Mouse (Mus musculus) ES-Bruce4 (cell line): ENCODE measurements around the gene Cdhr4. TPM values are rescaled to one million over a fixed set of nuclear protein-coding genes. Genes with fewer than 3 reads are reported as not detected.
A peak's percentile ranks its signal among the peaks of the same experiment; 100 is the strongest.

Experiments used
- H3K27ac ChIP-seq: 2 replicates; pipeline ENCODE4 v1.5.1; 2012; ENCODE audit warnings: low read length, inconsistent platforms; ENCODE audit not compliant: insufficient read depth
- H3K27me3 ChIP-seq: 2 replicates; pipeline ENCODE4 v1.6.1; 2012; ENCODE audit warnings: mild to moderate bottlenecking, low read length, inconsistent platforms; ENCODE audit not compliant: control insufficient read depth, poor library complexity, insufficient read depth, severe bottlenecking
- H3K36me3 ChIP-seq: 2 replicates; pipeline ENCODE4 v1.6.1; 2012; ENCODE audit warnings: inconsistent platforms, mild to moderate bottlenecking, low read length, moderate library complexity; ENCODE audit not compliant: control insufficient read depth, poor library complexity, insufficient read depth, severe bottlenecking
- H3K4me1 ChIP-seq: one replicate; pipeline ENCODE4 v1.8.1; 2011; ENCODE audit warnings: low read length; ENCODE audit not compliant: control insufficient read depth, insufficient read depth
- H3K4me3 ChIP-seq: 2 replicates; pipeline ENCODE4 v1.5.1; 2011; ENCODE audit warnings: low read depth, mild to moderate bottlenecking, low read length
- H3K9ac ChIP-seq: 2 replicates; pipeline ENCODE4 v1.6.1; 2012; ENCODE audit warnings: low read depth, mild to moderate bottlenecking, inconsistent platforms; ENCODE audit not compliant: poor library complexity, severe bottlenecking
- H3K9me3 ChIP-seq: replicated peaks from 2 replicates; pipeline ENCODE4 v1.6.1; 2012; ENCODE audit warnings: mild to moderate bottlenecking, low read length, inconsistent platforms; ENCODE audit not compliant: control insufficient read depth, poor library complexity, insufficient read depth, severe bottlenecking
- CTCF ChIP-seq: IDR thresholded peaks from one replicate; pipeline ENCODE4 v1.8.1; 2011; ENCODE audit warnings: low read depth, low read length
- EP300 ChIP-seq: IDR thresholded peaks from 2 replicates; pipeline ENCODE4 v1.6.1; 2011; ENCODE audit warnings: low read depth, low read length; ENCODE audit not compliant: insufficient read depth
- POLR2A ChIP-seq: IDR thresholded peaks from one replicate; pipeline ENCODE4 v1.8.1; 2011; ENCODE audit warnings: low read length; ENCODE audit not compliant: insufficient read depth
- polyA plus RNA-seq: library from polyadenylated mRNA; stranded (reverse); fragments of >200 nt; gene quantifications from 2 replicates; pipeline ENCODE4 v1.2.4, GENCODE M21; 2011; ENCODE audit warnings: low read depth; ENCODE audit not compliant: missing spikeins, insufficient read depth, insufficient read length

Gene Cdhr4
- polyA plus RNA-seq, 1 experiment, result not detected

DNA sequence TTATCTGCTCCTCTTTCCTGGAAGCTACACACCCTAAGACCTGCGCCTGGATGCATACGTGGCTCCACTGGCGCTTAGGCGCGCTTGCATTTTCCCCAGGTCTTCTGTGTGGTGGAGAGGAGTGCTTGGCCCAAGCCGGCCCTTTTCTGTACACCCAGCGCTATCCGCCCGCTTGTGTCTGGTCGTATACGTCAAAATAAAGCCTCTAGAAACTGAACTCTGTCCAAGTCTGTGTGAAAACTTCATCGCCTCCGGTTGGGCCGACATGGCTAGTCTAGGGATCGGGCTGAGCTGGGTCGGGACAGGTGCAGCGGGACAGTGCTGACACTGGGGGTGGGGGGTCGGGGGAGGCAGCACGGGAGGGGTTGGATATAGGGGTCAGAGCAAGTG, 56.3 kb downstream of the Cdhr4 start:
- no peak for TF ChIP-seq EP300
- no peak for TF ChIP-seq CTCF
- no peak for TF ChIP-seq POLR2A
- Histone ChIP-seq H3K4me1 (no peaks in the 10 kb centered on the region), H3K4me3 (peak overlapping the region; percentile 76), H3K9ac (peak overlapping the region; percentile 47; the same call in 1 of the 2 replicates), H3K36me3 (peaks cover 5% of the 10 kb centered on the region; the same call in 1 of the 2 replicates), H3K27me3 (no peaks in the 10 kb centered on the region), H3K9me3 (no peaks in the 10 kb centered on the region), H3K27ac (no peak overlapping the region)

GRCm38 (mm10) chr9:108049016-108049455, 56.7 kb downstream of the Cdhr4 start, which contains the start of gene Gmppb:
Gmppb (plus strand) TSS chr9:108049242.
- Histone ChIP-seq H3K36me3 (peaks cover 5% of the 10 kb centered on the region; the same call in 1 of the 2 replicates), H3K27me3 (no peaks in the 10 kb centered on the region), H3K4me3 (peak within 1 kb of the TSS; percentile 94), H3K9ac (peak within 1 kb of the TSS; percentile 47), H3K4me1 (no peaks in the 10 kb centered on the region), H3K9me3 (no peaks in the 10 kb centered on the region), H3K27ac (no peak within 1 kb of the TSS)
- TF ChIP-seq CTCF (no peak), EP300 (no peak), POLR2A (peak; percentile 26)

Other genes with a start within 250 kb of the Cdhr4 start
- 143 and 146 TPM in 2 replicates for gene Rbm5, start 221.5 kb upstream of the Cdhr4 start, polyA plus RNA-seq
- 115 and 130 TPM in 2 replicates for gene Rbm6, start 119.3 kb upstream of the Cdhr4 start, polyA plus RNA-seq
- gene Mon1a, start 104.3 kb upstream of the Cdhr4 start, polyA plus RNA-seq, result 3.0 and 4.2 TPM in 2 replicates
- 0.16 and 0.61 TPM in 2 replicates for gene Mst1r, start 85.6 kb upstream of the Cdhr4 start, polyA plus RNA-seq
- gene Actl11, start 64.0 kb upstream of the Cdhr4 start, polyA plus RNA-seq, result not detected in 2 replicates
- 4.0 and 5.6 TPM in 2 replicates for gene Camkv, start 56.8 kb upstream of the Cdhr4 start, polyA plus RNA-seq
- 17.2 and 20.4 TPM in 2 replicates for gene Traip, start 42.4 kb upstream of the Cdhr4 start, polyA plus RNA-seq
- gene Uba7, start 17.0 kb upstream of the Cdhr4 start, polyA plus RNA-seq, result 0.52 and 2.1 TPM in 2 replicates
- gene Gm20661, start 9.4 kb upstream of the Cdhr4 start, polyA plus RNA-seq, result not detected in 2 replicates
- 1.4 and 2.6 TPM in 2 replicates for gene Inka1, start 6.6 kb upstream of the Cdhr4 start, polyA plus RNA-seq
- gene Gm20662, start 3.9 kb downstream of the Cdhr4 start, polyA plus RNA-seq, result not detected in 2 replicates
- gene Ip6k1, start 10.0 kb downstream of the Cdhr4 start, polyA plus RNA-seq, result 46.9 and 49.1 TPM in 2 replicates
- gene Gmppb, start 56.7 kb downstream of the Cdhr4 start, polyA plus RNA-seq, result 9.7 and 10.2 TPM in 2 replicates
- gene Amigo3, start 60.7 kb downstream of the Cdhr4 start, polyA plus RNA-seq, result 0.24 and 0.61 TPM in 2 replicates
- gene Mst1, start 87.9 kb downstream of the Cdhr4 start, polyA plus RNA-seq, result 1.2 and 3.0 TPM in 2 replicates
- gene Rnf123, start 90.8 kb downstream of the Cdhr4 start, polyA plus RNA-seq, result 19.7 and 20.9 TPM in 2 replicates
- gene Apeh, start 102.1 kb downstream of the Cdhr4 start, polyA plus RNA-seq, result 37.6 and 48.1 TPM in 2 replicates
- 0.43 and 0.62 TPM in 2 replicates for gene Bsn, start 197.9 kb downstream of the Cdhr4 start, polyA plus RNA-seq